Mouse (Mus musculus) heart, adult 2 months (tissue): ENCODE measurements around the gene Ngb. TPM values are rescaled to one million over a fixed set of nuclear protein-coding genes. Genes with fewer than 3 reads are reported as not detected.
A peak's percentile ranks its signal among the peaks of the same experiment; 100 is the strongest.

Experiments
- DNase-seq, 2 experiments: peaks; one replicate each; pipeline ENCODE4 v3.0.0; 2021
- H3K27ac ChIP-seq: fragments of 200-600 bp; 2 replicates; pipeline ENCODE4 v1.8.1; 2022
- H3K27me3 ChIP-seq: fragments of 200-500 bp; 2 replicates; pipeline ENCODE4 v1.6.1; 2012; ENCODE audit warnings: mild to moderate bottlenecking, low read length, inconsistent platforms, mixed read lengths; ENCODE audit not compliant: control insufficient read depth, insufficient read depth
- H3K36me3 ChIP-seq: fragments of 200-500 bp; 2 replicates; pipeline ENCODE4 v1.6.1; 2012; ENCODE audit warnings: low read length, inconsistent platforms; ENCODE audit not compliant: control insufficient read depth, insufficient read depth
- H3K4me1 ChIP-seq: fragments of 200-500 bp; 2 replicates; pipeline ENCODE4 v1.6.1; 2011; ENCODE audit warnings: low read length; ENCODE audit not compliant: control insufficient read depth, insufficient read depth
- H3K4me3 ChIP-seq: fragments of 200-600 bp; 2 replicates; pipeline ENCODE4 v1.8.1; 2022
- H3K79me2 ChIP-seq: fragments of 200-500 bp; replicated peaks from 2 replicates; pipeline ENCODE4 v1.6.1; 2012; ENCODE audit warnings: mild to moderate bottlenecking, inconsistent platforms, low read length, moderate library complexity, mixed read lengths; ENCODE audit not compliant: control insufficient read depth, insufficient read depth
- H3K9ac ChIP-seq: fragments of 200-500 bp; 2 replicates; pipeline ENCODE4 v1.6.1; 2012; ENCODE audit warnings: low read depth, mild to moderate bottlenecking, control low read depth, inconsistent platforms, low read length, mixed read lengths
- CTCF ChIP-seq: fragments of 200-600 bp; IDR thresholded peaks from 2 replicates; pipeline ENCODE4 v1.8.1; 2022; ENCODE audit warnings: antibody characterized with exemption, mild to moderate bottlenecking, moderate library complexity
- EP300 ChIP-seq: fragments of 200-500 bp; IDR thresholded peaks from 2 replicates; pipeline ENCODE4 v1.6.1; 2011; ENCODE audit warnings: low read depth, low read length, control low read depth; ENCODE audit not compliant: insufficient read depth
- POLR2A ChIP-seq: fragments of 200-500 bp; IDR thresholded peaks from 2 replicates; pipeline ENCODE4 v1.6.1; 2011; ENCODE audit warnings: mild to moderate bottlenecking, low read depth, low read length, control low read depth; ENCODE audit not compliant: insufficient read depth
- WGBS: fragments of 180-500 bp; shearing (Covaris S2); methylation state at CpG from one replicate; pipeline ENCODE4 v1.1.7; 2018; 5-methylcytosine and 5-hydroxymethylcytosine counted together
- intact Hi-C: fragments of 180-260 bp; cut with DNase I; formaldehyde crosslinking; loops from one replicate; pipeline ENCODE4 v1.15.1; 2025
- polyA plus RNA-seq: library from polyadenylated mRNA; depleted of rRNA; stranded (reverse); fragments of >200 nt; gene quantifications from 2 replicates; pipeline ENCODE4 v1.2.3, GENCODE M21; 2012
- total RNA-seq, 2 experiments: library from RNA; stranded (reverse); gene quantifications; 2 replicates each; pipeline ENCODE4 v1.2.3; 2021

The Ngb gene
- total and polyA plus RNA-seq, 3 experiments: 0.14 TPM; not detected in 2

DNA sequence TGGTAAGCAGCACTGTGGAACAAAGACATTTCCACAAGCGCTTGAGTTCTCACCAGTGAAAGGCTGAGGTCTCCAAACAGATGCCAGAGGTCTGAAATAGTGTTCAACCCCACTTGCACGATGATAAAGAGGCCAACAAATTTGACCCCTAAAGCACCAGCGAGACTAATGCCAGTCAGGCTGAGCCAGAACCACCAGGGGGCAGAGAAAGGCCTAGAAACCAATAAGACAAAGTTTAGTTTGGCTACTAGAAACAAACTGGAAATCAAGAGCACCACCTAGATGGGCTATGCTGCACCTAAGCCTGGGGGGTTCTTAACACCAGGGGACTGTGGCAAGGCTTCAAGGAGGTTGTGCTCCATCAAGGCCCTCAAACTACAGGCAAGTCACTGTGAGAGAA is 29.3 kb upstream of the Ngb start:
- WGBS: 44% methylated on average over 3 of the region's 3 CpGs
- Histone ChIP-seq H3K4me1 (no peaks in the 10 kb centered on the region), H3K4me3 (no peak overlapping the region), H3K79me2 (no peaks in the 10 kb centered on the region), H3K36me3 (no peaks in the 10 kb centered on the region), H3K27ac (no peak overlapping the region), H3K9ac (no peak overlapping the region), H3K27me3 (no peaks in the 10 kb centered on the region)
- DNase-seq: no peak
- TF ChIP-seq EP300 (no peak), POLR2A (no peak), CTCF (peak; percentile 66)
- intact Hi-C loops: loop anchor here (2.0 to 5.0 kb wide), 2 partner anchors 141 to 203 kb away; no protein-coding TSS in a partner anchor

DNA sequence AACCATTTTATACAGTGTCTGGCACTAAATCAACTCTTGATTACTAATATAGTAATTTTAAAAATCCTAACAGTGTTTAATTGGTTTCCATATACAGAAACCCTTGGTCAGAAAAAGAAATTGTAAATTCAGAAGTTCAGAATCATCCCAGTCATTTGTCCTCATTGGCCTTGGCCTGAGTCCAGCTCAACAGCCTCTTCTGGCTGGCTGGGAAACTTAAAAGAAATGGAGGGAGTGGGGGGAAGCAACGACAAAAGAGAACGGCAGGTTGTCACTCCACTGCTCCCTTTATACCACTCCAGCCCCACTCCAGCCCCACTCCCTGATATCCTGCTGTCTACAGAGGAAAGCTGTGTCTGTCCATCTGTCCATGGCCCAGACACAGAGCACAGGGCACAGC is 28.8 kb upstream of the Ngb start:
- no peaks in the 10 kb centered on the region for H3K79me2 ChIP-seq
- no peaks in the 10 kb centered on the region for H3K36me3 ChIP-seq
- TF ChIP-seq EP300 (no peak), POLR2A (no peak), CTCF (no peak)
- H3K4me1 ChIP-seq: no peaks in the 10 kb centered on the region
- WGBS: 69% methylated on average over 2 of the region's 2 CpGs
- DNase-seq: no peak
- intact Hi-C loops: loop anchor here (2.0 to 5.0 kb wide), 2 partner anchors 141 to 204 kb away; no protein-coding TSS in a partner anchor
- H3K4me3 ChIP-seq: no peak overlapping the region
- no peak overlapping the region for H3K27ac ChIP-seq
- no peaks in the 10 kb centered on the region for H3K27me3 ChIP-seq
- H3K9ac ChIP-seq: no peak overlapping the region

DNA sequence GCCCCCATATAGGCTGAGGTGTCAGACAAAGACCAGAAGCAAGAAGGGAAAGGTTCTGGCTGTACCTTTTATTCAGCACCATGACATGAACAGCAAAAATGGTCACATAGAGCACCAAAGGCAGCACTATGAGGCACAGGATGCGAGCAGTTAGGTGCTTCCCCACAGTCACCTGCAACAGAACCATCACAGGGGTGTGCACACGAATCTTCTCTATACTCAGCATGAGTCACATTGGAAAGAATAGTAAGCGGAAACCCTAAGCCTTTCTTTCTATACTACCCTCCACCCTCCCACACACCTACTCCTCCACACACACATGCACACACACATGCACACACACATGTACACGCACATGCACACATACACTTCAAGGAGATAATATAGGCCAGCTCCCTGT is 27.9 kb upstream of the Ngb start:
- H3K79me2 ChIP-seq: no peaks in the 10 kb centered on the region
- H3K27ac ChIP-seq: no peak overlapping the region
- H3K27me3 ChIP-seq: no peaks in the 10 kb centered on the region
- no peaks in the 10 kb centered on the region for H3K36me3 ChIP-seq
- H3K4me1 ChIP-seq: no peaks in the 10 kb centered on the region
- no peak for TF ChIP-seq POLR2A
- TF ChIP-seq EP300: no peak
- no peak for TF ChIP-seq CTCF
- no peak for DNase-seq
- no peak overlapping the region for H3K9ac ChIP-seq
- intact Hi-C loops: loop anchor here (2.0 to 5.0 kb wide), 2 partner anchors 142 to 205 kb away; no protein-coding TSS in a partner anchor
- WGBS: 92% methylated on average over 4 of the region's 4 CpGs
- H3K4me3 ChIP-seq: no peak overlapping the region

GRCm38 (mm10) chr12:87127256-87127655 is 24.9 kb upstream of the Ngb start:
- Histone ChIP-seq H3K27ac (no peak overlapping the region), H3K79me2 (no peaks in the 10 kb centered on the region), H3K27me3 (no peaks in the 10 kb centered on the region), H3K36me3 (no peaks in the 10 kb centered on the region), H3K4me1 (no peaks in the 10 kb centered on the region), H3K4me3 (no peak overlapping the region), H3K9ac (no peak overlapping the region)
- intact Hi-C loops: no loop called here
- TF ChIP-seq CTCF: no peak
- TF ChIP-seq EP300: no peak
- no peak for TF ChIP-seq POLR2A
- no peak for DNase-seq
- WGBS: 87% methylated on average over 4 of the region's 4 CpGs

GRCm38 (mm10) chr12:87121918-87122589 is 19.7 kb upstream of the Ngb start:
- no peak for DNase-seq
- Histone ChIP-seq H3K79me2 (no peaks in the 10 kb centered on the region), H3K27me3 (no peaks in the 10 kb centered on the region), H3K9ac (no peak overlapping the region), H3K4me1 (no peaks in the 10 kb centered on the region), H3K36me3 (no peaks in the 10 kb centered on the region), H3K27ac (no peak overlapping the region), H3K4me3 (no peak overlapping the region)
- TF ChIP-seq POLR2A: no peak
- TF ChIP-seq CTCF: no peak
- no peak for TF ChIP-seq EP300
- intact Hi-C loops: no loop called here
- WGBS: 81% methylated on average over 4 of the region's 4 CpGs

- Histone ChIP-seq H3K27me3 (no peaks in the 10 kb centered on the region), H3K4me3 (no peak overlapping the region), H3K36me3 (no peaks in the 10 kb centered on the region), H3K9ac (no peak overlapping the region), H3K27ac (no peak overlapping the region), H3K4me1 (no peaks in the 10 kb centered on the region), H3K79me2 (no peaks in the 10 kb centered on the region)
- no peak for DNase-seq
- intact Hi-C loops: no loop called here
- WGBS: 63% methylated on average over 3 of the region's 3 CpGs
- TF ChIP-seq POLR2A: no peak
- TF ChIP-seq CTCF: no peak
Observed at GRCm38 (mm10) chr12:87107357-87107977, 5.1 kb upstream of the Ngb start.
